Mouse (Mus musculus) hindbrain, embryonic 13.5 days (tissue): ENCODE results near the gene Gmeb2. TPM values are rescaled to one million over a fixed set of nuclear protein-coding genes. Genes with fewer than 3 reads are reported as not detected.

Experiments
- ATAC-seq: fragments of 200-750 bp; cut with Nextera tagmentation; 2 replicates; pipeline ENCODE4 v1.8.0; 2017; ENCODE audit warnings: moderate TSS enrichment; ENCODE audit not compliant: low FRiP score
- H3K27ac ChIP-seq: fragments of 300-500 bp; sonication (generic); 2 replicates; pipeline ENCODE4 v1.5.1; 2015; ENCODE audit warnings: inconsistent platforms, mild to moderate bottlenecking, moderate library complexity
- H3K27me3 ChIP-seq: fragments of 300-500 bp; sonication (generic); 2 replicates; pipeline ENCODE4 v1.6.1; 2015; ENCODE audit warnings: mild to moderate bottlenecking, inconsistent platforms
- H3K36me3 ChIP-seq: fragments of 300-500 bp; sonication (generic); 2 replicates; pipeline ENCODE4 v1.6.1; 2015; ENCODE audit warnings: mild to moderate bottlenecking, inconsistent platforms
- H3K4me1 ChIP-seq: fragments of 300-500 bp; sonication (generic); replicated peaks from 2 replicates; pipeline ENCODE4 v1.6.1; 2015; ENCODE audit warnings: inconsistent platforms
- H3K4me2 ChIP-seq: fragments of 300-500 bp; sonication (generic); 2 replicates; pipeline ENCODE4 v1.6.1; 2015; ENCODE audit warnings: inconsistent platforms, mild to moderate bottlenecking, moderate library complexity
- H3K4me3 ChIP-seq: fragments of 300-500 bp; sonication (generic); 2 replicates; pipeline ENCODE4 v1.5.1; 2015; ENCODE audit warnings: mild to moderate bottlenecking, inconsistent platforms
- H3K9ac ChIP-seq: fragments of 300-500 bp; sonication (generic); 2 replicates; pipeline ENCODE4 v1.6.1; 2015; ENCODE audit warnings: mild to moderate bottlenecking, inconsistent platforms
- H3K9me3 ChIP-seq: fragments of 300-500 bp; sonication (generic); 2 replicates; pipeline ENCODE4 v1.6.1; 2016; ENCODE audit warnings: inconsistent platforms
- WGBS: fragments of 180-500 bp; shearing (Covaris S2); methylation state at CpG from one replicate; pipeline ENCODE4 v1.1.7; 2015; 5-methylcytosine and 5-hydroxymethylcytosine counted together
- polyA plus RNA-seq: library from polyadenylated mRNA; unstranded; fragments of >200 nt; fragmentation: Nextera tagmentation; extraction: Ambion mirVana; gene quantifications from 2 replicates; pipeline ENCODE4 v1.2.1, GENCODE M21; 2015

The Gmeb2 gene
- polyA plus RNA-seq, 1 experiment from 2014 or later, result 17.8 TPM

- peak overlapping the region; percentile 11; the same call in 1 of the 2 replicates for H3K4me2 ChIP-seq
- peaks cover 46% of the 10 kb centered on the region for H3K36me3 ChIP-seq
- 11% methylated on average over 30 of the region's 30 CpGs for WGBS
- H3K27ac ChIP-seq, result no peak overlapping the region
- no peaks in the 10 kb centered on the region for H3K27me3 ChIP-seq
- peak; percentile 77 for ATAC-seq
- peak overlapping the region; percentile 19; the same call in 1 of the 2 replicates for H3K9ac ChIP-seq
- no peaks in the 10 kb centered on the region for H3K9me3 ChIP-seq
- peaks cover 31% of the 10 kb centered on the region for H3K4me1 ChIP-seq
- H3K4me3 ChIP-seq, result no peak overlapping the region
These were observed 19.4 kb upstream of the Gmeb2 start for GRCm38 (mm10) chr2:181307144-181307804.

- WGBS, result 83% methylated on average over 1 of the region's 1 CpGs
- Histone ChIP-seq H3K9ac (no peak overlapping the region), H3K4me3 (no peak overlapping the region), H3K27me3 (no peaks in the 10 kb centered on the region), H3K9me3 (no peaks in the 10 kb centered on the region), H3K36me3 (peaks cover 69% of the 10 kb centered on the region), H3K4me1 (peaks cover 13% of the 10 kb centered on the region), H3K27ac (no peak overlapping the region), H3K4me2 (no peak overlapping the region)
- ATAC-seq, result no peak
These were observed 17.1 kb upstream of the Gmeb2 start for GRCm38 (mm10) chr2:181304944-181305343.

GRCm38 (mm10) chr2:181302041-181302440 lies 14.2 kb upstream of the Gmeb2 start:
- no peak overlapping the region for H3K4me3 ChIP-seq
- no peak overlapping the region for H3K4me2 ChIP-seq
- no peaks in the 10 kb centered on the region for H3K27me3 ChIP-seq
- peaks cover 5% of the 10 kb centered on the region for H3K4me1 ChIP-seq
- peaks cover 47% of the 10 kb centered on the region for H3K36me3 ChIP-seq
- ATAC-seq, result no peak
- no peak overlapping the region for H3K27ac ChIP-seq
- no peaks in the 10 kb centered on the region for H3K9me3 ChIP-seq
- no peak overlapping the region for H3K9ac ChIP-seq
- 27% methylated on average over 3 of the region's 3 CpGs for WGBS

- Histone ChIP-seq H3K9ac (no peak overlapping the region), H3K4me3 (no peak overlapping the region), H3K27ac (no peak overlapping the region), H3K4me2 (no peak overlapping the region), H3K27me3 (no peaks in the 10 kb centered on the region), H3K36me3 (peaks cover 9% of the 10 kb centered on the region), H3K4me1 (peaks cover 22% of the 10 kb centered on the region), H3K9me3 (no peaks in the 10 kb centered on the region)
- ATAC-seq, result no peak
- 92% methylated on average over 1 of the region's 1 CpGs for WGBS
These were observed 3.1 kb upstream of the Gmeb2 start for GRCm38 (mm10) chr2:181290937-181291336.

DNA sequence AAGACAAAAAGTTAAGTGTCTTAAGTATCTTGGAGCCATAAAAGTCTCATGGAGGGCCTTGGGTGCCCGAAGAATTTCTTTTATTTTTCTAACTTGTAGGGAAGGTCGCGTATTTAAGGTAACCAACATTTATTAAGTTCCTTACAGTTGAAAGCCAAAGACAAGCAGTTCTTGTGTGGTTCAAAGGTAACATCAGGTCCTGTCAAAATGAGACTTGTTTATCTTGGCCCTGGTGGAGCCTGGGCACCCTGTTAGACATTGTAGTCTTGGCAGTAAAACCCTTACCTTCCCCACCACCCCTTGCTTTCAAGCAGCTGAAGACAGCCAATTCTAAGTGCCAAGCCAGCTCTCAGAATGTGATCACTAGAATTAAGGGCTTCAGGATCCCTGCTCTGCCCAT lies 856 bp upstream of the Gmeb2 start:
- no peak overlapping the region for H3K9ac ChIP-seq

DNA sequence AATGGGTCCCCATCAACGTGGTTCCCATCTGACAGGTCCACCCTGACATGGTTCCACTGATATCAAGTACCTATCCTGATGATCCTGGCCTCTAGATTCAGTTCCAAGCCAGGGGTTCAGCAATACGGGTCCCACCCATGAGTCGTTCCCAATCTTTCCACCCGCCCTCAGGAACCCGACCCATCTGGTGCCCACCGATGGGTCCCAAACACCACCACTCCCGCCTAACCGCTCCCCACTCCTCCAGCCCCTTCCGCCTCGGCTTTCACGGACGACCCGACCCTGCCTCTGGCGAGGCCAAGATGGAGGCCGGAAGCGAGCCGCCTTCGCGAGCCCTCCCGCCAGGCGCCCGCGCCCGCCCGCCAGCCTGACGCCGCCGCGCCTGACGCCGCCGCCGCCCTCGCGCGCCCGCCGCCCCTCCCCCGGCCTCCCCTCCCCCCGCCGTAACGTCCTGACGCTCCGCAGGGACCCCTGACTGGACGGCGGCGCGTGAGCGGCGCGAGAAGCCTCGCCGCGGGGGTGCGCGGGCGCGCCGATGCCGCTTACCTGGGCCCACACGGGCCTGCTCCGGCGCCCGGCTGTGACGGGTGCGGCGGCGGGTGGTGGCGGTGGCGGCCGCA lies 387 bp downstream of the Gmeb2 start:
- H3K9me3 ChIP-seq, result no peaks in the 10 kb centered on the region
- under 1% methylated on average over 16 of the region's 71 CpGs for WGBS
- no peaks in the 10 kb centered on the region for H3K27me3 ChIP-seq
- H3K4me1 ChIP-seq, result peaks cover 22% of the 10 kb centered on the region
- H3K9ac ChIP-seq, result peak overlapping the region; percentile 89
- peak overlapping the region; percentile 66 for H3K4me3 ChIP-seq
- H3K27ac ChIP-seq, result peak overlapping the region; percentile 98
- H3K36me3 ChIP-seq, result peaks cover 16% of the 10 kb centered on the region
- peak; percentile 91 for ATAC-seq
- H3K4me2 ChIP-seq, result peak overlapping the region; percentile 63

More for the DNA sequence above, 856 bp upstream of the Gmeb2 start:
- Histone ChIP-seq H3K4me3 (peak overlapping the region; percentile 66), H3K4me2 (peak overlapping the region; percentile 64), H3K27ac (no peak overlapping the region), H3K36me3 (peaks cover 9% of the 10 kb centered on the region), H3K4me1 (peaks cover 22% of the 10 kb centered on the region), H3K9me3 (no peaks in the 10 kb centered on the region), H3K27me3 (no peaks in the 10 kb centered on the region)
- no peak for ATAC-seq
- WGBS, result 92% methylated on average over 3 of the region's 3 CpGs

DNA sequence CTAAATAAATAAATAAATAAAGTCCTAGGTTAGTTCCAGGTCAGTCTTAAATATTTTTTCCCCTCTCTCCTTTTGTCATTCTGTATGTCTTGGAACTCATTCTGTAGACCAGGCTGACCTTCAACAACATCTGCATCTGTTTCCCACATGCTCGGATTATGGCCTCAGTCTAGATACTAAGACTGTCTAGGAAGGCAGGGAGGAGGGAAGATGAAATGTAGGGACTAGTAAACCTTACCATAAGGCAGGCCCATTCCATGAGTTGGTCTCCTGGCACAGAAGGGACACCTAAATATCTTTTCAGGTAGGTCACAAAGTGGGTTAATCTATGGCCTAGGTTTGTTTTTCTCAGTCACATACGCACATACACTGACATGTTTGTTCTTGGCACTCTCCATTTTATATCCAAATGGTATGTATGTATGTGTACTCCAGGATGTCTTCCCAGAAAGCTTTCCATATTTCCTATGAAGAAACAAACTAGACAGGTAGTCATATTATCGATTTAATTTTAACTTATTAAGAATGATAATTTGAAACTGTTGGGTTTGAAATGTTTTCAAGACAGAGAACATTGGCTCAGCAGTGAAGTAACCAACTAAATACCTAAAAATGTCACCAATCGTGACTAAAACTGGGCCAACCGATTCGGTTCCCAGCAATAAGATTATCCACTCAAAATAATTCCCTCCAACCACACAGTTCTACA lies 1.1 kb downstream of the Gmeb2 start:
- peak overlapping the region; percentile 66 for H3K4me3 ChIP-seq
- no peak for ATAC-seq
- H3K27me3 ChIP-seq, result no peaks in the 10 kb centered on the region
- peak overlapping the region; percentile 63 for H3K4me2 ChIP-seq
- no peaks in the 10 kb centered on the region for H3K9me3 ChIP-seq
- WGBS, result 62% methylated on average over 6 of the region's 6 CpGs
- H3K4me1 ChIP-seq, result peaks cover 22% of the 10 kb centered on the region
- H3K27ac ChIP-seq, result peak overlapping the region; percentile 98
- peak overlapping the region; percentile 89 for H3K9ac ChIP-seq
- peaks cover 20% of the 10 kb centered on the region for H3K36me3 ChIP-seq

DNA sequence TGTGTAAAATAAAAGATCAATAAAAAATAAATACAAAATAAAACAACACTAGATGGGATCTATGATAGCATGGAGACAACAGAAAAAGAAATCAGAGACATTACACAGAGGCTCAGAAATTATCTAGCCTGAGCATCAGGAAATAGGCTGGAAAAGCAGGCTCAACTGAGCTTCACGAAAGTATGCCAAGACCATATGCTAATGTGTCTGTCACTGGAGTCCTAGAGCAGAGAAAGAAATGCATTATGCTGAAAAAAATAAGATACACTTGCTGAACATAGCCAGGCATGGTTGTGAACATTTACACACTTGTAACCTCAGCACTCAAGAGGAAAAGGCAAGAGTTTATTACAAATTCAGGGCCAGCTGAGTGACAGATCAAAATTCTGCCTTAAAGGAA lies 7.9 kb downstream of the Gmeb2 start:
- H3K4me3 ChIP-seq, result no peak overlapping the region
- ATAC-seq, result no peak
- WGBS, result 74% methylated on average over 1 of the region's 1 CpGs
- no peak overlapping the region for H3K27ac ChIP-seq
- H3K9me3 ChIP-seq, result no peaks in the 10 kb centered on the region
- H3K36me3 ChIP-seq, result peaks cover 52% of the 10 kb centered on the region
- no peaks in the 10 kb centered on the region for H3K4me1 ChIP-seq
- H3K4me2 ChIP-seq, result no peak overlapping the region
- H3K9ac ChIP-seq, result no peak overlapping the region
- no peaks in the 10 kb centered on the region for H3K27me3 ChIP-seq

DNA sequence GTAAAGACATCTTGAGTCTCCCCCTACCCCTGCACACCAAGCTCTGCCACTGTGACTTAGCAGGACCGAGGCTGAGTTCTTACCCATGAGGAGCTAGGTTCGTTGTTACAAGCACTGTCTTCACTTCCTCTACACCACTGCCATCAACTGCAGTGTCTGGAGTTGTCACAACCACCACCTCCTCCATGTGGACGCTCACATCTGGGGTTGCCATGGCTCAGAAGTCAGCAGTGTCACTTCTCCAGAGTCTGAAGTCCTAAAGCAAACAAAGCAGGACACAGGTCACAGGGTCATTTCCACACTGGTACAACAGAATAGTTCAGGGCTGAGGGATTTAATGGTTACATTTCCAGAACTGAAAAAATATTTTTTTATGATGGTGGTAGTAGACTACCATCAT lies 10.0 kb downstream of the Gmeb2 start:
- WGBS, result 86% methylated on average over 3 of the region's 3 CpGs
- Histone ChIP-seq H3K27ac (no peak overlapping the region), H3K9me3 (no peaks in the 10 kb centered on the region), H3K4me2 (no peak overlapping the region), H3K27me3 (no peaks in the 10 kb centered on the region), H3K36me3 (peaks cover 59% of the 10 kb centered on the region), H3K9ac (no peak overlapping the region), H3K4me1 (no peaks in the 10 kb centered on the region), H3K4me3 (no peak overlapping the region)
- ATAC-seq, result no peak

DNA sequence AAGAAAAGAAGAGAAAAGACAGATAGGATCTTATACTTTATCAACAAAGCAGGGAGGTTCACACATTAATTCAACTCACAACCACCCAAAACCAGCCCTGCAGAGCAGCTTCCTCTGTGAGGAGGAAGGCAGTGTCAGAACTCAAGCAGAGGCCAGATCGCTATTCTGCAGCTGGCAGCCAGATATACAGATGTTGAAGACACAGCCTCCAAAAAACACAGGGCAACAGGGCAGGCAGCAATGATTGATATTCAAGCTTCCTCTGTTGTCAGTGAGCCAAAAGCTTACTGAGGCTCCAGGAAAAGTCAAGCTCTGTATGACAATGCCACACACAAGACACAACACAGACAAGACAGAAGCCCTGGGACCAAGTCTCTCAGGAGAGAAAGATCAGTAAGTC lies 11.1 kb downstream of the Gmeb2 start:
- H3K4me1 ChIP-seq, result no peaks in the 10 kb centered on the region
- no peak for ATAC-seq
- no peaks in the 10 kb centered on the region for H3K27me3 ChIP-seq
- H3K9ac ChIP-seq, result no peak overlapping the region
- H3K9me3 ChIP-seq, result no peaks in the 10 kb centered on the region
- H3K36me3 ChIP-seq, result peaks cover 59% of the 10 kb centered on the region
- WGBS, result 90% methylated on average over 1 of the region's 1 CpGs
- no peak overlapping the region for H3K4me2 ChIP-seq
- no peak overlapping the region for H3K4me3 ChIP-seq
- H3K27ac ChIP-seq, result no peak overlapping the region

- no peaks in the 10 kb centered on the region for H3K27me3 ChIP-seq
- H3K4me2 ChIP-seq, result no peak overlapping the region
- no peaks in the 10 kb centered on the region for H3K4me1 ChIP-seq
- H3K27ac ChIP-seq, result no peak overlapping the region
- WGBS, result 74% methylated on average over 4 of the region's 4 CpGs
- H3K4me3 ChIP-seq, result no peak overlapping the region
- ATAC-seq, result no peak
- H3K36me3 ChIP-seq, result peaks cover 76% of the 10 kb centered on the region
- no peaks in the 10 kb centered on the region for H3K9me3 ChIP-seq
- no peak overlapping the region for H3K9ac ChIP-seq
These were observed 13.2 kb downstream of the Gmeb2 start for GRCm38 (mm10) chr2:181274639-181275038.

DNA sequence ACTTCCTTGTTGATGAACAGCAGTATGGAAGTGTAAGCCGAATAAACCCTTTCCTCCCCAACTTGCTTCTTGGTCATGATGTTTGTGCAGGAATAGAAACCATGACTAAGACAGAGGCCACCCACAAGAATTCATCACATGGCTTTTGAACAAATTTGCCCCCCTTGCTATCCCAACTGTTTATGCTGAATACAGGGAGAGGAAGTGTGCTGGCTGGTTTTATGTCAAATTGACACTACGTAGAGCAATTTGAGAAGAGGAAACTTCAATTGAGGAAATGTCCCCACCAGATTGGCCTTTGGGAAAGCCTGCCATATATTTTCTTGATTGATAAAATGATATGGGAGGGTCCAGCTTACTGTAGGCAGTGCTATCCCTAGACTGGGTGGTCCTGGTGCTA lies 14.0 kb downstream of the Gmeb2 start:
- H3K4me3 ChIP-seq, result no peak overlapping the region
- H3K36me3 ChIP-seq, result peaks cover 80% of the 10 kb centered on the region
- H3K9ac ChIP-seq, result no peak overlapping the region
- no peaks in the 10 kb centered on the region for H3K9me3 ChIP-seq
- WGBS, result 89% methylated on average over 2 of the region's 2 CpGs
- no peak overlapping the region for H3K27ac ChIP-seq
- H3K27me3 ChIP-seq, result no peaks in the 10 kb centered on the region
- no peak for ATAC-seq
- H3K4me2 ChIP-seq, result no peak overlapping the region
- H3K4me1 ChIP-seq, result no peaks in the 10 kb centered on the region
